Mouse (Mus musculus): Measurements from ENCODE around the gene Irgc1.

GRCm38 (mm10) chr7:24459843-24460242 lies 7.7 kb upstream of the Irgc1 start:
- TF ChIP-seq CTCF (IDR thresholded peaks at IDR 0.05; ENCODE audit: borderline replicate concordance, extremely low read depth, insufficient read depth, insufficient read length) = no peak
- TF ChIP-seq POLR2A (IDR thresholded peaks at IDR 0.05; ENCODE audit: borderline replicate concordance, extremely low read depth, insufficient read depth, insufficient read length, poor library complexity, severe bottlenecking) = no peak

All from brain, embryonic 14.5 days (tissue).